Mouse (Mus musculus) lung, postnatal 0 days (tissue): ENCODE measurements around the gene Pdcl2. TPM values are rescaled to one million over a fixed set of nuclear protein-coding genes. Genes with fewer than 3 reads are reported as not detected.

Experiments used
- ATAC-seq: fragments of 200-750 bp; cut with Nextera tagmentation; 2 replicates; pipeline ENCODE4 v1.8.0; 2017; ENCODE audit warnings: moderate library complexity
- DNase-seq: peaks from one replicate; pipeline ENCODE4 v3.0.0-alpha.2; 2016; ENCODE audit warnings: low spot score
- H3K27ac ChIP-seq: fragments of 300-500 bp; sonication (generic); 2 replicates; pipeline ENCODE4 v1.5.1; 2014; ENCODE audit warnings: antibody characterized with exemption, mild to moderate bottlenecking, low read length, mixed read lengths
- H3K27me3 ChIP-seq: fragments of 300-500 bp; sonication (generic); replicated peaks from 2 replicates; pipeline ENCODE4 v1.6.1; 2014; ENCODE audit warnings: low read length, mixed read lengths; ENCODE audit not compliant: insufficient read depth
- H3K36me3 ChIP-seq: fragments of 300-500 bp; sonication (generic); 2 replicates; pipeline ENCODE4 v1.6.1; 2014; ENCODE audit warnings: low read length, mixed read lengths; ENCODE audit not compliant: insufficient read depth
- H3K4me1 ChIP-seq: fragments of 300-500 bp; sonication (generic); 2 replicates; pipeline ENCODE4 v1.6.1; 2014; ENCODE audit warnings: antibody characterized with exemption, low read depth, low read length, mixed read lengths; ENCODE audit not compliant: insufficient read depth
- H3K4me2 ChIP-seq: fragments of 300-500 bp; sonication (generic); replicated peaks from 2 replicates; pipeline ENCODE4 v1.6.1; 2014; ENCODE audit warnings: low read depth, mild to moderate bottlenecking, low read length, moderate library complexity, mixed read lengths
- H3K4me3 ChIP-seq: fragments of 300-500 bp; sonication (generic); 2 replicates; pipeline ENCODE4 v1.5.1; 2014; ENCODE audit warnings: low read depth, low read length
- H3K9ac ChIP-seq: fragments of 300-500 bp; sonication (generic); replicated peaks from 2 replicates; pipeline ENCODE4 v1.6.1; 2014; ENCODE audit warnings: low read depth, mild to moderate bottlenecking
- H3K9me3 ChIP-seq: fragments of 300-500 bp; sonication (generic); 2 replicates; pipeline ENCODE4 v1.6.1; 2016; ENCODE audit warnings: low read length, mixed read lengths
- CTCF ChIP-seq: IDR thresholded peaks from 2 replicates; pipeline ENCODE4 v1.5.1; 2016; ENCODE audit warnings: antibody characterized with exemption, mild to moderate bottlenecking
- EP300 ChIP-seq: IDR thresholded peaks from 2 replicates; pipeline ENCODE4 v1.6.1; 2016; ENCODE audit warnings: antibody characterized with exemption, mild to moderate bottlenecking, control low read depth
- WGBS: fragments of 180-500 bp; shearing (Covaris S2); extraction: QIAGEN DNeasy Blood & Tissue Kit; methylation state at CpG from one replicate; pipeline ENCODE4 v1.1.7; 2014; 5-methylcytosine and 5-hydroxymethylcytosine counted together
- polyA plus RNA-seq: library from polyadenylated mRNA; unstranded; fragments of >200 nt; fragmentation: Nextera tagmentation; extraction: Ambion mirVana; gene quantifications from 2 replicates; pipeline ENCODE4 v1.2.1, GENCODE M21; 2015

Pdcl2 gene
- polyA plus RNA-seq, 1 experiment from 2014 or later, result not detected

GRCm38 (mm10) chr5:76304452-76305341, 26.3 kb downstream of the Pdcl2 start, which contains the start of gene Clock:
Gene Clock, minus strand, starts transcription at chr5:76304792.
- peak within 1 kb of the TSS; percentile 96 for H3K9ac ChIP-seq
- no peaks in the 10 kb centered on the region for H3K4me1 ChIP-seq
- ATAC-seq (peak; percentile 86), DNase-seq (peak; percentile 95)
- TF ChIP-seq EP300 (no peak), CTCF (no peak)
- no peaks in the 10 kb centered on the region for H3K9me3 ChIP-seq
- H3K4me2 ChIP-seq, result peak within 1 kb of the TSS; percentile 68
- no peaks in the 10 kb centered on the region for H3K36me3 ChIP-seq
- 2% methylated on average over 74 of the region's 104 CpGs for WGBS
- H3K27me3 ChIP-seq, result no peaks in the 10 kb centered on the region
- peak within 1 kb of the TSS; percentile 98 for H3K27ac ChIP-seq
- peak within 1 kb of the TSS; percentile 97 for H3K4me3 ChIP-seq

GRCm38 (mm10) chr5:76303745-76304451, 27.1 kb downstream of the Pdcl2 start:
- H3K27ac ChIP-seq, result peak overlapping the region; percentile 98
- ATAC-seq (peak; percentile 85), DNase-seq (peak; percentile 89)
- under 1% methylated on average over 64 of the region's 100 CpGs for WGBS
- H3K9ac ChIP-seq, result peak overlapping the region; percentile 96
- peak overlapping the region; percentile 97 for H3K4me3 ChIP-seq
- peak overlapping the region; percentile 68 for H3K4me2 ChIP-seq
- H3K27me3 ChIP-seq, result no peaks in the 10 kb centered on the region
- no peak for TF ChIP-seq CTCF
- no peak for TF ChIP-seq EP300
- H3K36me3 ChIP-seq, result no peaks in the 10 kb centered on the region
- no peaks in the 10 kb centered on the region for H3K9me3 ChIP-seq
- no peaks in the 10 kb centered on the region for H3K4me1 ChIP-seq

GRCm38 (mm10) chr5:76303379-76303744, 27.6 kb downstream of the Pdcl2 start:
- peak overlapping the region; percentile 98 for H3K27ac ChIP-seq
- H3K36me3 ChIP-seq, result no peaks in the 10 kb centered on the region
- H3K9ac ChIP-seq, result peak overlapping the region; percentile 96
- TF ChIP-seq EP300 (no peak), CTCF (no peak)
- no peaks in the 10 kb centered on the region for H3K4me1 ChIP-seq
- peak overlapping the region; percentile 97 for H3K4me3 ChIP-seq
- DNase-seq, result peak; percentile 54
- WGBS, result 3% methylated on average over 11 of the region's 11 CpGs
- no peak for ATAC-seq
- no peaks in the 10 kb centered on the region for H3K9me3 ChIP-seq
- peak overlapping the region; percentile 68 for H3K4me2 ChIP-seq
- no peaks in the 10 kb centered on the region for H3K27me3 ChIP-seq

- Histone ChIP-seq H3K9ac (no peak overlapping the region), H3K4me1 (no peaks in the 10 kb centered on the region), H3K9me3 (no peaks in the 10 kb centered on the region), H3K27me3 (no peaks in the 10 kb centered on the region), H3K27ac (no peak overlapping the region), H3K4me2 (no peak overlapping the region), H3K36me3 (no peaks in the 10 kb centered on the region), H3K4me3 (no peak overlapping the region)
- 73% methylated on average over 2 of the region's 2 CpGs for WGBS
- TF ChIP-seq CTCF (peak; percentile 45), EP300 (no peak)
- ATAC-seq (no peak), DNase-seq (peak; percentile 33)
These were observed 28.9 kb downstream of the Pdcl2 start for GRCm38 (mm10) chr5:76302009-76302408.

- no peak overlapping the region for H3K4me3 ChIP-seq
- H3K4me1 ChIP-seq, result no peaks in the 10 kb centered on the region
- no peak; the same call in 1 of the 2 replicates for ATAC-seq
- H3K27ac ChIP-seq, result no peak overlapping the region
- H3K9ac ChIP-seq, result no peak overlapping the region
- H3K4me2 ChIP-seq, result no peak overlapping the region
- H3K27me3 ChIP-seq, result no peaks in the 10 kb centered on the region
- WGBS, result 61% methylated on average over 8 of the region's 8 CpGs
- TF ChIP-seq CTCF (no peak), EP300 (no peak)
- H3K36me3 ChIP-seq, result no peaks in the 10 kb centered on the region
- no peaks in the 10 kb centered on the region for H3K9me3 ChIP-seq
- no peak for DNase-seq
These were observed 41.7 kb downstream of the Pdcl2 start for GRCm38 (mm10) chr5:76289234-76289691.

GRCm38 (mm10) chr5:76288256-76288655, 42.7 kb downstream of the Pdcl2 start:
- Histone ChIP-seq H3K9me3 (no peaks in the 10 kb centered on the region), H3K4me2 (no peak overlapping the region), H3K4me1 (no peaks in the 10 kb centered on the region), H3K27ac (no peak overlapping the region), H3K9ac (no peak overlapping the region), H3K4me3 (no peak overlapping the region), H3K27me3 (no peaks in the 10 kb centered on the region), H3K36me3 (no peaks in the 10 kb centered on the region)
- DNase-seq, result no peak
- no peak for ATAC-seq
- TF ChIP-seq CTCF, result no peak
- no peak for TF ChIP-seq EP300
- WGBS, result 96% methylated on average over 3 of the region's 3 CpGs
